Mouse (Mus musculus): Measurements from ENCODE around the gene Ero1l. TPM values are rescaled to one million over a fixed set of nuclear protein-coding genes. Genes with fewer than 3 reads are reported as not detected.

The Ero1l gene
- not detected in 2 replicates for polyA plus RNA-seq (2012; ENCODE audit: insufficient read depth, insufficient read length, low replicate concordance, missing spikeins)

GRCm38 (mm10) chr14:45318426-45319236 is at the start of gene Ero1l:
Ero1l (minus strand) TSS chr14:45318771.
- H3K27ac ChIP-seq (ENCODE audit: insufficient read depth, low read depth, low read length): peak within 1 kb of the TSS; percentile 62
- WGBS: 1% methylated on average over 70 of the region's 74 CpGs
- peak within 1 kb of the TSS; percentile 89 for H3K4me3 ChIP-seq (ENCODE audit: insufficient read depth, low read depth, low read length)
- TF ChIP-seq CTCF (IDR thresholded peaks at IDR 0.05; ENCODE audit: insufficient read depth, low read depth, low read length) (no peak), POLR2A (IDR thresholded peaks at IDR 0.05; ENCODE audit: insufficient read depth, low read depth, low read length) (peak; percentile 92)
- H3K4me1 ChIP-seq (ENCODE audit: control insufficient read depth, insufficient read depth, low read length): peaks cover 6% of the 10 kb centered on the region; the same call in 1 of the 2 replicates

DNA sequence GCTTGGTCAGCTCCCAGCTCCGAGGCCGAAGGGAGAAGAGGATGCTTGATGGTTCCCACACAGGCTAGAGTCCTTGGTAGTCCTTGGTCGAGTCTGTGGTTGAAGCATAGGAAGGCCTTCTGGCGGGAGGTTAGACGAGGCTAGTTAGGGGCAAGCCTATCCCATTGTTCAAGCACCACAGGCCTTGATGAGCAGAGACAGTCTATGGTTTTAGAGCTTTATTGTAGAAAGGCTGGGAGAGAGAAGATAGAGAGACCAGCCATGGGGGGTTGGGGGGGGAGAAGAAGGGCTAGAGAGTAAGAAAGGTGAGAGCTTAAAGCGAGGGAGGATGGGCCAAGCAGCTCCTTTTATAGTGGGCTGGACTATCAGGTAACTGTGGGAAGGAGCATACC is 46.6 kb upstream of the Ero1l start:
- TF ChIP-seq CTCF (IDR thresholded peaks at IDR 0.05; ENCODE audit: insufficient read depth, low read depth, low read length) (no peak), POLR2A (IDR thresholded peaks at IDR 0.05; ENCODE audit: insufficient read depth, low read depth, low read length) (no peak)
- no peak overlapping the region for H3K4me3 ChIP-seq (ENCODE audit: insufficient read depth, low read depth, low read length)
- peaks cover 5% of the 10 kb centered on the region; the same call in 1 of the 2 replicates for H3K4me1 ChIP-seq (ENCODE audit: control insufficient read depth, insufficient read depth, low read length)
- H3K27ac ChIP-seq (ENCODE audit: insufficient read depth, low read depth, low read length): no peak overlapping the region
- 76% methylated on average over 6 of the region's 6 CpGs for WGBS

DNA sequence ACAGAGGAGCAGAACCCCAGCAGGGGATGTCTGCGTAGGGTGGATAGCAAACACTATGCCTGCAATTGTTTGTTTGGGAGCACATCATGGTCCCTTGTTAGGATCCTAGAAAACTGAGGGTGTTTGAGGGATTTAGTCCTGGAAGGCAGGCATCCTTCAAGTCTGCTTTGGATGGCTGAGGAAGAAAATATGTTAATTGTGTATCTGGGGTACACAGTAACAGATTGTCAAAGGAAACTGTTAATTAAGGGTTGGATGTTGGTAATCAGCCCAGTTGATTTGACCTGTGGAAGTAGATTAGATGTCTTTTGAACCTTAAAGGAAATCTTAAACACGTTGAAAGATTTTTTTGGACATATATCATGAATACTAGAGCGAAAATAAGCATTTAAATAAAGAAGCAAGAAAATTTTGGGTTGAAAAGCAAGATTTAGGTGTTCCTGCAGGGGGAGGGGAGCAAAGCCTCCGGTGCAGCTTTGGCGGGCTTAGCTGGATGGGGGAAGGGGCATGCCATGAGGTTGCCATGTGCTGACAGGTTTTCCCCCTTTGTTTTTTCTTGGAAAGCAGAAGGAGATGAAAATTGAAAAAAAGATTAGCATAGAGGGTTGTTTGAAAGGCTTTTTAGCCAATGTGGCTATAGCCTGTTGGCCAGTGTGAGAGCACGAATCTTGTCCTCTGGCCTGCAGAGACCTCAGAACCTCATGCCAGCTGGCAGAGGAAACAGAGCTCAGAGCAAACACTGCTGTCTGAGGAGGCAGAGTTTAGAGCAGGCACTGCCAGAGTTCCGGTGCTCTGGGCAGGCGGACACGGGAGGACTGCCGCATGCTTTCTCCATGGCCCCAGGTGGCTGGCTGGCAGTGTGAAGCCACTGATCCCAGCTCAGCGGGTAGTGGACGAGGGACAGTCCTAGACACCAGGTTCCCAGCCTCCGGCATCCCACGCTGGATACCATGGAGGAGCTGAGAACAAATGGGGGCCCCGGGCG is 45.9 kb upstream of the Ero1l start:
- no peak overlapping the region for H3K27ac ChIP-seq (ENCODE audit: insufficient read depth, low read depth, low read length)
- 58% methylated on average over 16 of the region's 16 CpGs for WGBS
- no peak for TF ChIP-seq CTCF (IDR thresholded peaks at IDR 0.05; ENCODE audit: insufficient read depth, low read depth, low read length)
- TF ChIP-seq POLR2A (IDR thresholded peaks at IDR 0.05; ENCODE audit: insufficient read depth, low read depth, low read length): no peak
- H3K4me3 ChIP-seq (ENCODE audit: insufficient read depth, low read depth, low read length): no peak overlapping the region
- peaks cover 5% of the 10 kb centered on the region; the same call in 1 of the 2 replicates for H3K4me1 ChIP-seq (ENCODE audit: control insufficient read depth, insufficient read depth, low read length)

- Histone ChIP-seq H3K4me1 (ENCODE audit: control insufficient read depth, insufficient read depth, low read length) (no peaks in the 10 kb centered on the region; the same call in 1 of the 2 replicates), H3K27ac (ENCODE audit: insufficient read depth, low read depth, low read length) (no peak within 1 kb of the TSS), H3K4me3 (ENCODE audit: insufficient read depth, low read depth, low read length) (peak within 1 kb of the TSS; percentile 99)
- no peak for TF ChIP-seq CTCF (IDR thresholded peaks at IDR 0.05; ENCODE audit: insufficient read depth, low read depth, low read length)
- no peak for TF ChIP-seq POLR2A (IDR thresholded peaks at IDR 0.05; ENCODE audit: insufficient read depth, low read depth, low read length)
- under 1% methylated on average over 85 of the region's 93 CpGs for WGBS
Measured at GRCm38 (mm10) chr14:45350931-45351859, 32.6 kb upstream of the Ero1l start, which contains the start of gene Styx. Styx (plus strand) TSS chr14:45351093.

DNA sequence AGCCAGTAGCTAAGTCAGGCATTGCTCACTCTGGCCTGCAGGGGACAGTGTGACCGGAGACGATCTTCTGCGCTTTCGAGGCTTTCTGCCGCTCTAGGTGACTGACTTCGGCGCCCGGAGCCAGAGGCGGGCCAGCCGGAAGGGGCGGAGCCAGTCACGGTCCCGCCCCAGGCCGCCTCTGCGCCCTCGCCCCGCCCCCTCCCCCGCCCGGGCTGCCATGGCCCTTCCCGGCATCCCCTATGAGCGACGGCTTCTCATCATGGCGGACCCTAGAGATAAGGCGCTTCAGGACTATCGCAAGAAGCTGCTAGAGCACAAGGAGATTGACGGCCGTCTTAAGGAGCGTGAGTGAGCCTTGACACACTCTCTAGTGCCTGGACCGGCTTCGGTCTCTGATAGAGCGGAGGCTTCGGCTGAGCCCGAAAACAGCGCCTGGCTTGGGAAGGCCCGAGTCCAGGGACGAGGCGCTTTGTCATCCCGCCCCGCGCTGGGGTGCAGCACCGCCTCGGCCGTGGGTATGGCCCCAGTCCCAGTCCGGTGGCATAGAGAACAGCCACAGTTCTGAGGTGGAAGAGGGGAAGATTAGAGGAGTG is 11.1 kb upstream of the Ero1l start, which contains the start of gene Psmc6:
Gene Psmc6, plus strand, starts transcription at position 200 of the 593 bp plus-strand sequence.
- peak; percentile 65 for TF ChIP-seq CTCF (IDR thresholded peaks at IDR 0.05; ENCODE audit: insufficient read depth, low read depth, low read length)
- peak; percentile 44 for TF ChIP-seq POLR2A (IDR thresholded peaks at IDR 0.05; ENCODE audit: insufficient read depth, low read depth, low read length)
- under 1% methylated on average over 43 of the region's 44 CpGs for WGBS
- no peaks in the 10 kb centered on the region for H3K4me1 ChIP-seq (ENCODE audit: control insufficient read depth, insufficient read depth, low read length)

DNA sequence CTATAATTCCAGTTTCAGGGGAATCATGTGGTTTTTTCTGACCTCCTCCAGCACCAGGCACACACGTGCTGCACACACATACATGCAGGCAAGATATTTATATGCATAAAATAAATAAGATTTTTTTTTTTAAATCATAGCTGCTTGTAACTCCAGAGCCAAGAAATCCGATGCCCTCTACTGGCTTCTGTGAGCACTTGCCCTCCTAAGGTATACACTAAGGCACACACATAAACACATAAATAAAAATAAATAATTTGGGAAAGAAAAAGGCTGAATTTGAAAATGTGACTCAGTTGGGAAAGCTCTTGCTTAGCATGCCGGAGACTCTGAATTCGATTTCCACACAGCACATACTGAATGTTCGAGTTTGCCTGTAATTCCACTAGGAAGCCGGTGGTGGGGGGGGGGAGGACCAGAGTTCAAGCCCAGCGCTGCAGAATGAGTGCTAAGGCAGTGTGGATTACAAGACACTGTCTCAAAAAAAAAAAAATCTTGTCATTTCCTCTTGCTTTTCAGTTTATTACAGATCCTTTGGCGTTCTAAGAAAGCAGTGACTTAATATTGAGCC is 10.5 kb upstream of the Ero1l start:
- Histone ChIP-seq H3K4me3 (ENCODE audit: insufficient read depth, low read depth, low read length) (peak overlapping the region; percentile 42), H3K27ac (ENCODE audit: insufficient read depth, low read depth, low read length) (no peak overlapping the region), H3K4me1 (ENCODE audit: control insufficient read depth, insufficient read depth, low read length) (no peaks in the 10 kb centered on the region)
- TF ChIP-seq POLR2A (IDR thresholded peaks at IDR 0.05; ENCODE audit: insufficient read depth, low read depth, low read length): no peak
- no peak for TF ChIP-seq CTCF (IDR thresholded peaks at IDR 0.05; ENCODE audit: insufficient read depth, low read depth, low read length)
- WGBS: 4% methylated on average over 8 of the region's 8 CpGs

More for the DNA sequence above, 11.1 kb upstream of the Ero1l start, which contains the start of gene Psmc6:
- H3K27ac ChIP-seq (ENCODE audit: insufficient read depth, low read depth, low read length): peak within 1 kb of the TSS; percentile 65
- H3K4me3 ChIP-seq (ENCODE audit: insufficient read depth, low read depth, low read length): peak within 1 kb of the TSS; percentile 87

GRCm38 (mm10) chr14:45328072-45328713 is 9.6 kb upstream of the Ero1l start:
- H3K27ac ChIP-seq (ENCODE audit: insufficient read depth, low read depth, low read length): no peak overlapping the region
- 94% methylated on average over 4 of the region's 4 CpGs for WGBS
- no peak overlapping the region for H3K4me3 ChIP-seq (ENCODE audit: insufficient read depth, low read depth, low read length)
- TF ChIP-seq POLR2A (IDR thresholded peaks at IDR 0.05; ENCODE audit: insufficient read depth, low read depth, low read length) (no peak), CTCF (IDR thresholded peaks at IDR 0.05; ENCODE audit: insufficient read depth, low read depth, low read length) (no peak)
- no peaks in the 10 kb centered on the region for H3K4me1 ChIP-seq (ENCODE audit: control insufficient read depth, insufficient read depth, low read length)
